Mouse (Mus musculus) heart, embryonic 13.5 days (tissue): ENCODE measurements around the gene Gm47189. TPM values are rescaled to one million over a fixed set of nuclear protein-coding genes. Genes with fewer than 3 reads are reported as not detected.
"Not testable (repeated sequence)": the region's sequence is repeated elsewhere in the genome, so short reads cannot be mapped to it uniquely, and the experiment has no call there.

Source experiments
- ATAC-seq: fragments of 200-750 bp; cut with Nextera tagmentation; 2 replicates; pipeline ENCODE4 v1.8.0; 2017; ENCODE audit warnings: moderate TSS enrichment; ENCODE audit not compliant: insufficient number of reproducible peaks, low FRiP score, low TSS enrichment; ENCODE audit errors: extremely low read depth
- H3K27ac ChIP-seq: fragments of 300-500 bp; sonication (generic); replicated peaks from 2 replicates; pipeline ENCODE4 v1.5.1; 2015; ENCODE audit warnings: moderate library complexity, mild to moderate bottlenecking, inconsistent platforms
- H3K27me3 ChIP-seq: fragments of 300-500 bp; sonication (generic); replicated peaks from 2 replicates; pipeline ENCODE4 v1.6.1; 2015; ENCODE audit warnings: mild to moderate bottlenecking, inconsistent platforms
- H3K36me3 ChIP-seq: fragments of 300-500 bp; sonication (generic); 2 replicates; pipeline ENCODE4 v1.6.1; 2015; ENCODE audit warnings: mild to moderate bottlenecking, inconsistent platforms
- H3K4me1 ChIP-seq: fragments of 300-500 bp; sonication (generic); 2 replicates; pipeline ENCODE4 v1.6.1; 2015; ENCODE audit warnings: inconsistent platforms
- H3K4me2 ChIP-seq: fragments of 300-500 bp; sonication (generic); 2 replicates; pipeline ENCODE4 v1.6.1; 2015; ENCODE audit warnings: inconsistent platforms, mild to moderate bottlenecking, moderate library complexity
- H3K4me3 ChIP-seq: fragments of 300-500 bp; sonication (generic); 2 replicates; pipeline ENCODE4 v1.5.1; 2015; ENCODE audit warnings: moderate library complexity, mild to moderate bottlenecking, inconsistent platforms
- H3K9ac ChIP-seq: fragments of 300-500 bp; sonication (generic); 2 replicates; pipeline ENCODE4 v1.6.1; 2015; ENCODE audit warnings: inconsistent platforms, mild to moderate bottlenecking, moderate library complexity
- H3K9me3 ChIP-seq: fragments of 300-500 bp; sonication (generic); 2 replicates; pipeline ENCODE4 v1.6.1; 2016; ENCODE audit warnings: inconsistent platforms
- WGBS: fragments of 180-500 bp; shearing (Covaris S2); methylation state at CpG from one replicate; pipeline ENCODE4 v1.1.7; 2015; ENCODE audit warnings: mixed read lengths; 5-methylcytosine and 5-hydroxymethylcytosine counted together
- polyA plus RNA-seq: library from polyadenylated mRNA; unstranded; fragments of >200 nt; fragmentation: Nextera tagmentation; extraction: Ambion mirVana; gene quantifications from 2 replicates; pipeline ENCODE4 v1.2.1, GENCODE M21; 2015

Gene Gm47189
- not detected in 2 replicates for polyA plus RNA-seq

DNA sequence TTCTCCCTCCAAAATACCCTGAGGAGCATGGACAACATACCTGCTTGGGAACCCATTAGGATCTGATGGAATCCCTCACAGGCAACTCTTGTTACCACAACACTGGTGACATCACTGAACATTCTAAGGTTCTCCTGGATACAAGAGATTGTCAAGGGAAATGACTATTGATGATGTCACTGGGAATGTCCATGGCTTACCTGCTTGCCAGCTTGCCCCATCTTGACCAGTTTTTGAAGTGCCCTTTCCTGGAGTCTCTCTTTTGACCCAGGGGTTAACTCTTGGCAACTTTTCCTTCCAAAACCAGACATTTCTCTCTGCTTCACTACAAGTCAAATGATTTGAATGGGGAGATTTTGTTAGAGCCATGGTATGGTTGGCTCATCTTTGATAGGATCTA is at the start of gene Gm47189:
TSS of gene Gm47189 (minus strand) at position 101 of the 400 bp plus-strand sequence.
- not testable (repeated sequence) for H3K4me2 ChIP-seq, ATAC-seq, H3K4me3 ChIP-seq, H3K36me3 ChIP-seq, H3K27ac ChIP-seq, H3K27me3 ChIP-seq, H3K4me1 ChIP-seq, H3K9ac ChIP-seq, H3K9me3 ChIP-seq

DNA sequence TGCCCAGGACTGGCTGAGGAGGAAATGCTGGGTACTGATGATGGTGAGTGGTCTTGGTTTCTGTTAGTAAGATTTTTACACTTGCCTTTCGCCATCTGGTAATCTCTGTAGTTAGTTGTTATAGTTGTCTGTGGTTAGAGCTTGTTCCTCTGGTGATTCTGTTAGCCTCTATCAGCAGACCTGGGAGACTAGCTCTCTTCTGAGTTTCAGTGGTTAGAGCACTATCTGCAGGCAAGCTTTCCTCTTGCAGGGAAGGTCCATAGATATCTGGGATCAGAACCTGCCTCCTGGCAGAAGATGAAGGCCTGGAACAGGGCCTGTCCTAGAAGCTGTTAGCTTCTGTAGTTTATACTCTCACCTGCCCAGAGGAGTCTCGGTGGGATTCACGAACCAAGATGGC is 16.3 kb downstream of the Gm47189 start:
- H3K27ac ChIP-seq, H3K9me3 ChIP-seq, H3K4me1 ChIP-seq, H3K27me3 ChIP-seq, H3K4me3 ChIP-seq, H3K9ac ChIP-seq, ATAC-seq, H3K36me3 ChIP-seq, H3K4me2 ChIP-seq: not testable (repeated sequence)
- WGBS, result 64% methylated on average over 3 of the region's 3 CpGs

DNA sequence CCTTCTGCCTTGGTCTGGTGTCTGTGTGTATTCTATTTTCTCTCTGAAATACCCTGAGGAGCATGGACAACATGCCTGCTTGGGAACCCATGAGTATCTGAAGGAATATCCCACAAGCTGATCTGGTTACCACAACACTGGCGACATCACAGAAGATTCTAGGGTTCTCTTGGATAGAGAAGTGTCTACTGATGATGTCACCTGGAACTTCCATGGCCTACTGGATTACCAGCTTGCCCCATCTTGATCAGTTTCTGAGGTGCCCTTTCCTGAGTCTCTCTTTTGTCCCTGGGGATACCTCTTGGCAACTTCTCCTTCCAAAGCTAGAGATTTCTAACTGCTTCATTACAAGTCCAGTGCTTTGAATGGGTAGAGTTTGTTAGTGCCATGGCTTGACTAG is 21.7 kb downstream of the Gm47189 start, which contains the start of gene Gm7929:
TSS of gene Gm7929 (minus strand) at position 101 of the 400 bp plus-strand sequence.
- H3K27me3 ChIP-seq, H3K9ac ChIP-seq, H3K27ac ChIP-seq, H3K4me3 ChIP-seq, H3K36me3 ChIP-seq, H3K4me1 ChIP-seq, ATAC-seq, H3K9me3 ChIP-seq, H3K4me2 ChIP-seq: not testable (repeated sequence)
- 56% methylated on average over 1 of the region's 1 CpGs for WGBS

DNA sequence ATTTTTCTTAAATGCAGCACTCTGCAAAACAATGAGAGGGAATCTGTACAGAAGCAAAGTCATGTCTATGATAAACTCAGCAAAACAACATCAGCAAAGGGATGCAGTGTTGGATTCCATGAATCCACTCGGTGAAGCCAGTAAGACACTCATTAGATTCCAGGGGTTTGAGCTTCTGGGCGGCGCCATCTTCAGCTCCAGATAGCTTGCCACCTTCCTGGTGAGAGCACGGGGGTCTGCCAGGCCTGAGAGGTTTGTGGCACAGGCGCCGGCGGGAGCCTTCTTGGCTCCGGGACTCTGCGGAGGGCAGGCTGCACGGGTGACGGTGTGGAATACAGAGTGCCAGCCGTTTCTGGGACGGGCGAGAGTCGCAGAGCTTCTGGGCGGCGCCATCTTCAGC is 48.8 kb downstream of the Gm47189 start:
- not testable (repeated sequence) for H3K4me3 ChIP-seq, ATAC-seq, H3K4me1 ChIP-seq, H3K27me3 ChIP-seq, H3K27ac ChIP-seq, H3K9me3 ChIP-seq, H3K4me2 ChIP-seq, H3K9ac ChIP-seq, H3K36me3 ChIP-seq
- 58% methylated on average over 17 of the region's 17 CpGs for WGBS

DNA sequence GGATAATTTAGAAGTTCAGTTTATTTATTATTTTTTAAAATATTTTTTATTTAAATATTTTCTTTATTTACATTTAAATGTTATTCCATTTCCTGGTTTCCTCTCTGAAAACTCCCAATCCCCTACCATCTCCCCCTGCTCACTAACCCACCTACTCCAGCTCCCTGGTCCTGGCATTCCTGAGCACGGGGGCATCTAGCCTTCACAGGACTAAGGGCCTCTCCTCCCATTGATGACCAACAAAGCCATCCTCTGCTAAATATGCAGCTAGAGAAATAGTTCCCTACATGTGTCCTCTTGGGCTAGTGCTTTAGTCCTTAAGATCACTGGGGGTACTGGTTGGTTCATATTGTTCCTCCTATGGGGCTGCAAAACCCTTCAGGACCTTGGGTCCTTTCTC is 55.1 kb downstream of the Gm47189 start:
- H3K9me3 ChIP-seq, H3K9ac ChIP-seq, H3K36me3 ChIP-seq, H3K27me3 ChIP-seq, H3K4me2 ChIP-seq, ATAC-seq, H3K4me3 ChIP-seq, H3K4me1 ChIP-seq, H3K27ac ChIP-seq: not testable (repeated sequence)
- 71% methylated on average over 1 of the region's 1 CpGs for WGBS

Other genes starting within 250 kb of the Gm47189 start
- not detected in 2 replicates for gene Gm7970, start 216.9 kb downstream of the Gm47189 start, polyA plus RNA-seq
- not detected in 2 replicates for gene 1700049E17Rik2, start 199.2 kb downstream of the Gm47189 start, polyA plus RNA-seq
- gene Gm3072, start 147.8 kb downstream of the Gm47189 start, polyA plus RNA-seq, result not detected in 2 replicates
- not detected in 2 replicates for gene Gm3676, start 126.0 kb downstream of the Gm47189 start, polyA plus RNA-seq
- not detected in 2 replicates for gene Gm8068, start 70.6 kb downstream of the Gm47189 start, polyA plus RNA-seq
- not detected in 2 replicates for gene Gm7929, start 21.8 kb downstream of the Gm47189 start, polyA plus RNA-seq
- gene Gm7980, start 134.8 kb upstream of the Gm47189 start, polyA plus RNA-seq, result not detected in 2 replicates
- not detected in 2 replicates for gene 1700049E17Rik1, start 152.5 kb upstream of the Gm47189 start, polyA plus RNA-seq
- gene 1700024B05Rik, start 171.6 kb upstream of the Gm47189 start, polyA plus RNA-seq, result not detected in 2 replicates
- gene Gm6401, start 195.5 kb upstream of the Gm47189 start, polyA plus RNA-seq, result not detected in 2 replicates
- not detected in 2 replicates for gene Gm3543, start 210.9 kb upstream of the Gm47189 start, polyA plus RNA-seq